Comparison of ENCODE assay signal across 14 mouse cellular contexts in the genomic region with DNA sequence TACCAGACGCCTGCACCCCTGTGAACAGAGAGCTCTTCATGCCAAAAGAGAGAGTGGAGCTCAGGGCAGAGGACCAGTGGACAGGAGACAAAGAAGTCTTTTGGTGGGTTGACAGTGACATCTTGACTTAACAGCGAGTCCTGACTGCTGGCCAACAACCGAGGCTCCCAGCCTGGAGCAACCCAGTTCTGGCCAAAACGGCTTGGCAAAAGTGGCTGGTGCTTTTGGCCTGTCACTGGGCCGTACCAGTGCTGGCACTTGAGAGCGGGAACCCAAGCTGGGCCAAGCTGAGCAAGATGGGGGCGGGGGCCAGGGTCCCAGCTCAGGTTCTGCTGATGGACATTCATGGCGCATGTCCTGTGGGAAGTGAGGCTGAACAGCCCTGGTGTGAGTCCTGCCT.
DNase-seq lines count a peak whose midpoint lies in the region; ATAC-seq lines count a peak whose summit lies in the region.
"Had no signal": no experiment of that assay in that cellular context is flagged by ENCODE, and none has a peak within 500 bp of the region (broad histone marks: within the 10 kb centered on the region; RNA-seq: fewer than 3 reads in every experiment).

No protein-coding gene starts in this region.

- no peak overlapping the region for H3K4me3 ChIP-seq in midbrain, embryonic 15.5 days
- no peak overlapping the region for H3K4me3 ChIP-seq in midbrain, embryonic 10.5 days
- no peak overlapping the region for H3K4me3 ChIP-seq in limb, embryonic 10.5 days
- H3K4me3 ChIP-seq: limb, embryonic 12.5 days; lung, embryonic 15.5 days had no signal

- 0 out of 2 replicates have a peak, but pooled peaks have one; percentile 6 for ATAC-seq in midbrain, embryonic 15.5 days (replicated peaks)
- ATAC-seq: CD4-positive, CD25-positive, alpha-beta regulatory T cell, adult 4 months had no signal

- no peak overlapping the region for H3K27ac ChIP-seq in midbrain, embryonic 15.5 days
- no peak overlapping the region; the same call in 1 of the 2 replicates for H3K27ac ChIP-seq in midbrain, embryonic 10.5 days (replicated peaks)
- 0 out of 2 replicates have a peak overlapping the region, but pooled peaks have one; percentile 3 for H3K27ac ChIP-seq in limb, embryonic 10.5 days
- H3K27ac ChIP-seq: limb, embryonic 12.5 days; lung, embryonic 15.5 days had no signal

- peak; percentile 36 to 47 for DNase-seq in heart, adult 18-20 months
- no peak for DNase-seq in heart, postnatal 4 days
- DNase-seq in midbrain, embryonic 10.5 days (ENCODE audit: low spot score), result no peak
- DNase-seq in cerebellum, adult 8-10 months, result peak; percentile 76
- no peak for DNase-seq in limb, embryonic 10.5 days (ENCODE audit: low spot score)
- no peak for DNase-seq in liver
- no peak for DNase-seq in urinary bladder, adult 18-20 months (ENCODE audit: low spot score in 2 of 2)
- DNase-seq: adrenal gland, adult 8-10 months; kidney, postnatal 14 days; thymus, postnatal 36 days had no signal

- H3K4me1 ChIP-seq in midbrain, embryonic 15.5 days, result no peaks in the 10 kb centered on the region
- H3K4me1 ChIP-seq in midbrain, embryonic 10.5 days, result peaks cover 33% of the 10 kb centered on the region
- H3K4me1 ChIP-seq in limb, embryonic 10.5 days, result peaks cover 50% of the 10 kb centered on the region

- H3K4me2 ChIP-seq in midbrain, embryonic 15.5 days, result no peak overlapping the region
- H3K4me2 ChIP-seq: limb, embryonic 12.5 days; lung, embryonic 15.5 days had no signal

- no peaks in the 10 kb centered on the region for H3K36me3 ChIP-seq in midbrain, embryonic 15.5 days (replicated peaks)
- peaks cover 7% of the 10 kb centered on the region for H3K36me3 ChIP-seq in midbrain, embryonic 10.5 days
- peaks cover 22% of the 10 kb centered on the region for H3K36me3 ChIP-seq in limb, embryonic 10.5 days
- H3K36me3 ChIP-seq: lung, embryonic 15.5 days had no signal

- H3K9ac ChIP-seq in midbrain, embryonic 15.5 days, result no peak overlapping the region
- H3K9ac ChIP-seq: limb, embryonic 12.5 days; lung, embryonic 15.5 days had no signal

- WGBS in midbrain, embryonic 15.5 days, result 85% methylated on average over 8 of the region's 8 CpGs
- WGBS in midbrain, embryonic 10.5 days, result 89% methylated on average over 8 of the region's 8 CpGs
- WGBS in limb, embryonic 10.5 days, result 89% methylated on average over 8 of the region's 8 CpGs

- no peaks in the 10 kb centered on the region for H3K9me3 ChIP-seq in midbrain, embryonic 15.5 days
- no peaks in the 10 kb centered on the region for H3K9me3 ChIP-seq in midbrain, embryonic 10.5 days (replicated peaks)
- no peaks in the 10 kb centered on the region for H3K9me3 ChIP-seq in limb, embryonic 10.5 days (replicated peaks)
- H3K9me3 ChIP-seq: lung, embryonic 15.5 days had no signal

- H3K27me3 ChIP-seq in midbrain, embryonic 15.5 days (replicated peaks), result no peaks in the 10 kb centered on the region
- no peaks in the 10 kb centered on the region for H3K27me3 ChIP-seq in midbrain, embryonic 10.5 days (ENCODE audit: low read depth, poor library complexity, severe bottlenecking)
- no peaks in the 10 kb centered on the region for H3K27me3 ChIP-seq in limb, embryonic 10.5 days (ENCODE audit: low read depth, poor library complexity, severe bottlenecking)
- H3K27me3 ChIP-seq: limb, embryonic 12.5 days; lung, embryonic 15.5 days had no signal

Comparison
In these comparisons a context has a peak if more than half of its experiments do, and no peak if none do; other contexts are left out.
1. DNase-seq: peak in heart, adult 18-20 months (2 of 2) and cerebellum, adult 8-10 months (single experiment); none in heart, postnatal 4 days (single experiment), midbrain, embryonic 10.5 days (single experiment), limb, embryonic 10.5 days (single experiment), liver (single experiment) and urinary bladder, adult 18-20 months (0 of 2).